Mouse (Mus musculus) spleen, adult 2 months (tissue): ENCODE results near the gene Zdhhc25. TPM values are rescaled to one million over a fixed set of nuclear protein-coding genes. Genes with fewer than 3 reads are reported as not detected.

ENCODE experiments used
- DNase-seq, 2 experiments: peaks; one replicate each; pipeline versions ENCODE4 v3.0.0 to v3.0.0-alpha.2; 2012 to 2021; ENCODE audit warnings: low spot score in 2 of 2, low read depth in 1 of 2
- H3K27ac ChIP-seq: fragments of 200-500 bp; 2 replicates; pipeline ENCODE4 v1.5.1; 2012; ENCODE audit warnings: low read length, inconsistent platforms; ENCODE audit not compliant: insufficient read depth
- H3K27me3 ChIP-seq: fragments of 200-500 bp; 2 replicates; pipeline ENCODE4 v1.6.1; 2012; ENCODE audit warnings: mild to moderate bottlenecking, moderate library complexity, low read length, inconsistent platforms; ENCODE audit not compliant: control insufficient read depth, insufficient read depth
- H3K36me3 ChIP-seq: fragments of 200-500 bp; 2 replicates; pipeline ENCODE4 v1.6.1; 2012; ENCODE audit warnings: mild to moderate bottlenecking, low read length, inconsistent platforms; ENCODE audit not compliant: control insufficient read depth, insufficient read depth
- H3K4me1 ChIP-seq: fragments of 200-500 bp; 2 replicates; pipeline ENCODE4 v1.6.1; 2011; ENCODE audit warnings: inconsistent platforms; ENCODE audit not compliant: control insufficient read depth, insufficient read depth, insufficient read length
- H3K4me3 ChIP-seq: fragments of 200-500 bp; 2 replicates; pipeline ENCODE4 v1.5.1; 2011; ENCODE audit warnings: mild to moderate bottlenecking, inconsistent platforms; ENCODE audit not compliant: insufficient read depth, insufficient read length; ENCODE audit errors: extremely low read depth
- CTCF ChIP-seq: fragments of 200-500 bp; IDR thresholded peaks from 2 replicates; pipeline ENCODE4 v1.5.1; 2011; ENCODE audit warnings: mild to moderate bottlenecking, inconsistent platforms; ENCODE audit not compliant: insufficient read depth, insufficient read length, insufficient replicate concordance; ENCODE audit errors: extremely low read depth
- POLR2A ChIP-seq: fragments of 200-500 bp; IDR thresholded peaks from 2 replicates; pipeline ENCODE4 v1.6.1; 2011; ENCODE audit warnings: low read depth, low read length, inconsistent platforms
- WGBS: fragments of 180-500 bp; shearing (Covaris S2); methylation state at CpG from one replicate; pipeline ENCODE4 v1.1.7; 2018; 5-methylcytosine and 5-hydroxymethylcytosine counted together
- polyA plus RNA-seq: library from polyadenylated mRNA; depleted of rRNA; stranded (reverse); fragments of >200 nt; gene quantifications from 2 replicates; pipeline ENCODE4 v1.2.3, GENCODE M21; 2012

The Zdhhc25 gene
- polyA plus RNA-seq, 1 experiment, result not detected

GRCm38 (mm10) chr15:88617125-88617524 is 17.0 kb downstream of the Zdhhc25 start:
- H3K27ac ChIP-seq, result no peak overlapping the region
- DNase-seq, result no peak
- 89% methylated on average over 16 of the region's 16 CpGs for WGBS
- no peaks in the 10 kb centered on the region for H3K36me3 ChIP-seq
- H3K27me3 ChIP-seq, result no peaks in the 10 kb centered on the region
- no peak for TF ChIP-seq POLR2A
- TF ChIP-seq CTCF, result no peak
- no peak overlapping the region for H3K4me3 ChIP-seq
- no peaks in the 10 kb centered on the region for H3K4me1 ChIP-seq

GRCm38 (mm10) chr15:88618008-88618773 is 18.1 kb downstream of the Zdhhc25 start:
- H3K27me3 ChIP-seq, result no peaks in the 10 kb centered on the region
- no peak overlapping the region for H3K4me3 ChIP-seq
- DNase-seq, result no peak
- 86% methylated on average over 17 of the region's 17 CpGs for WGBS
- H3K27ac ChIP-seq, result no peak overlapping the region
- TF ChIP-seq POLR2A (no peak), CTCF (no peak)
- H3K36me3 ChIP-seq, result no peaks in the 10 kb centered on the region
- no peaks in the 10 kb centered on the region for H3K4me1 ChIP-seq

- no peak for DNase-seq
- H3K27ac ChIP-seq, result no peak overlapping the region
- 57% methylated on average over 2 of the region's 2 CpGs for WGBS
- no peaks in the 10 kb centered on the region for H3K27me3 ChIP-seq
- H3K4me3 ChIP-seq, result no peak overlapping the region
- TF ChIP-seq POLR2A (no peak), CTCF (no peak)
- no peaks in the 10 kb centered on the region for H3K36me3 ChIP-seq
- H3K4me1 ChIP-seq, result no peaks in the 10 kb centered on the region
Measured at GRCm38 (mm10) chr15:88620017-88620416, 19.9 kb downstream of the Zdhhc25 start.

- TF ChIP-seq POLR2A (no peak), CTCF (no peak)
- Histone ChIP-seq H3K27ac (no peak overlapping the region), H3K4me1 (no peaks in the 10 kb centered on the region), H3K4me3 (no peak overlapping the region), H3K27me3 (no peaks in the 10 kb centered on the region), H3K36me3 (no peaks in the 10 kb centered on the region)
- WGBS, result 91% methylated on average over 2 of the region's 2 CpGs
- DNase-seq, result no peak
Measured at GRCm38 (mm10) chr15:88623891-88624290, 23.8 kb downstream of the Zdhhc25 start.

GRCm38 (mm10) chr15:88624874-88625277 is 24.8 kb downstream of the Zdhhc25 start:
- Histone ChIP-seq H3K27ac (no peak overlapping the region), H3K4me3 (no peak overlapping the region), H3K27me3 (no peaks in the 10 kb centered on the region), H3K4me1 (no peaks in the 10 kb centered on the region), H3K36me3 (no peaks in the 10 kb centered on the region)
- WGBS, result 73% methylated on average over 6 of the region's 6 CpGs
- TF ChIP-seq CTCF, result no peak
- TF ChIP-seq POLR2A, result no peak
- DNase-seq, result no peak

GRCm38 (mm10) chr15:88625303-88626066 is 25.4 kb downstream of the Zdhhc25 start:
- no peak overlapping the region for H3K4me3 ChIP-seq
- no peaks in the 10 kb centered on the region for H3K36me3 ChIP-seq
- H3K4me1 ChIP-seq, result no peaks in the 10 kb centered on the region
- H3K27ac ChIP-seq, result no peak overlapping the region
- DNase-seq, result no peak
- WGBS, result 76% methylated on average over 3 of the region's 3 CpGs
- TF ChIP-seq CTCF (no peak), POLR2A (no peak)
- no peaks in the 10 kb centered on the region for H3K27me3 ChIP-seq

- H3K4me3 ChIP-seq, result no peak overlapping the region
Measured at GRCm38 (mm10) chr15:88626886-88627488, 26.9 kb downstream of the Zdhhc25 start.

More at GRCm38 (mm10) chr15:88626886-88627488, 26.9 kb downstream of the Zdhhc25 start:
- 78% methylated on average over 5 of the region's 5 CpGs for WGBS
- no peaks in the 10 kb centered on the region for H3K27me3 ChIP-seq
- no peaks in the 10 kb centered on the region for H3K4me1 ChIP-seq
- DNase-seq, result no peak
- H3K36me3 ChIP-seq, result no peaks in the 10 kb centered on the region
- TF ChIP-seq POLR2A (no peak), CTCF (no peak)
- no peak overlapping the region for H3K27ac ChIP-seq
